Mouse (Mus musculus) CD4-positive naive resting alpha-beta T cell, adult 57 days (primary cell): ENCODE results near the gene Flg. TPM values are rescaled to one million over a fixed set of nuclear protein-coding genes. Genes with fewer than 3 reads are reported as not detected.

Experiments
- total RNA-seq: library from RNA; stranded (reverse); gene quantifications from one replicate; pipeline ENCODE4 v1.2.4, GENCODE M21; 2023

The Flg gene
- total RNA-seq: not detected

GRCm38 (mm10) chr3:93273223-93273622 lies at the start of gene Flg:
TSS of gene Flg (plus strand) at chr3:93273523.

DNA sequence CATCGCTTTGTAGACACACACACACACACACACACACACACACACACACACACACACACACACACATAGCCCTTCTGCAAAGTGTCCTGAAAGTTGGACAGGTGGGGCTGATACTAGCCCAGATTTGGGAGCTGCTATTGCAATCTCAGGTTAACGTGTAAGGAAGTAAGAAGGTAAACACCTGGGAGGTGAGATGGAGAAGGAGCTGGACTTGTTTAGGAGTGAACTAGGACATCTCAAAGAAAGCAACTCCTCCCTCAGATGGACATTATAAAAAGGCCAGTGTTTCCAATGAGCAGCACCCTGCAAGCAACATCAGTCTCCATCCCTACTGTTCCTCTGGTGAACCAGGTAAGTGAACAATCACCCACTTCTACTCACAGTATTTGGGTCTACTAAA lies 46.1 kb downstream of the Flg start, which contains the start of gene Hrnr:
Gene Hrnr (plus strand): TSS at position 301 of the 400 bp plus-strand sequence.

Other genes with a start within 250 kb of the Flg start
- not detected for gene Gm4858, start 204.7 kb upstream of the Flg start, total RNA-seq
- not detected for gene Crnn, start 128.7 kb upstream of the Flg start, total RNA-seq
- not detected for gene Flg2, start 76.2 kb upstream of the Flg start, total RNA-seq
- gene Hrnr, start 46.2 kb downstream of the Flg start, total RNA-seq: not detected
- gene Rptn, start 120.2 kb downstream of the Flg start, total RNA-seq: not detected
- not detected for gene Tchh, start 168.8 kb downstream of the Flg start, total RNA-seq
- not detected for gene Tchhl1, start 195.2 kb downstream of the Flg start, total RNA-seq
- 123 TPM for gene S100a11, start 247.0 kb downstream of the Flg start, total RNA-seq